Mouse (Mus musculus) left cerebral cortex, postnatal 36 days (tissue): ENCODE measurements at regions not wholly inside any gene's neighbourhood (a gene's known extent, or its start where the extent isn't known, plus 50 kb on each side); places are given as distances from the start of the nearest gene placed in this dataset.
A peak's percentile ranks its signal among the peaks of the same experiment; 100 is the strongest.

Experiments used
- DNase-seq, 2 experiments: peaks; one replicate each; pipeline ENCODE4 v3.0.0; 2021 to 2022; ENCODE audit warnings: low spot score in 2 of 2, mixed read lengths in 1 of 2
- intact Hi-C: fragments of 180-260 bp; cut with DNase I; formaldehyde crosslinking; loops from one replicate; pipeline ENCODE4 v1.15.1; 2025

- intact Hi-C loops = no loop called here
- no peak for DNase-seq
These were observed 355.4 kb upstream of the Pappa start for GRCm38 (mm10) chr4:64768610-64769009.

- peak; percentile 6 to 9 for DNase-seq
- intact Hi-C loops = no loop called here
These were observed 320.1 kb upstream of the Pappa start for GRCm38 (mm10) chr4:64803886-64804285.

- DNase-seq = no peak
- intact Hi-C loops = no loop called here
These were observed 319.0 kb upstream of the Pappa start for GRCm38 (mm10) chr4:64804996-64805395.

GRCm38 (mm10) chr4:64807148-64807547, 316.8 kb upstream of the Pappa start:
- DNase-seq = no peak
- intact Hi-C loops = no loop called here

GRCm38 (mm10) chr4:64811974-64812373, 312.0 kb upstream of the Pappa start:
- DNase-seq = no peak
- intact Hi-C loops = no loop called here

- DNase-seq = no peak
- intact Hi-C loops = no loop called here
These were observed 311.2 kb upstream of the Pappa start for GRCm38 (mm10) chr4:64812812-64813211.

GRCm38 (mm10) chr4:64832882-64833281, 291.1 kb upstream of the Pappa start:
- DNase-seq = no peak
- intact Hi-C loops = loop anchor here (5.0 kb wide), 2 partner anchors 659 to 754 kb away; no protein-coding TSS in a partner anchor

GRCm38 (mm10) chr4:64874521-64874920, 249.5 kb upstream of the Pappa start:
- intact Hi-C loops = no loop called here
- DNase-seq = no peak

- intact Hi-C loops = no loop called here
- DNase-seq = no peak
These were observed 247.1 kb upstream of the Pappa start for GRCm38 (mm10) chr4:64876924-64877323.

- intact Hi-C loops = no loop called here
- DNase-seq = no peak
These were observed 226.0 kb upstream of the Pappa start for GRCm38 (mm10) chr4:64897935-64898334.

- intact Hi-C loops = no loop called here
- no peak for DNase-seq
These were observed 222.7 kb upstream of the Pappa start for GRCm38 (mm10) chr4:64901091-64901845.

GRCm38 (mm10) chr4:64923751-64924150, 200.2 kb upstream of the Pappa start:
- intact Hi-C loops = no loop called here

GRCm38 (mm10) chr4:64928553-64928952, 195.4 kb upstream of the Pappa start:
- intact Hi-C loops = no loop called here

More at GRCm38 (mm10) chr4:64923751-64924150, 200.2 kb upstream of the Pappa start:
- DNase-seq = no peak

GRCm38 (mm10) chr4:64945547-64945946, 178.4 kb upstream of the Pappa start:
- no peak for DNase-seq
- intact Hi-C loops = no loop called here

More at GRCm38 (mm10) chr4:64928553-64928952, 195.4 kb upstream of the Pappa start:
- DNase-seq = no peak

- no peak for DNase-seq
- intact Hi-C loops = no loop called here
These were observed 171.3 kb upstream of the Pappa start for GRCm38 (mm10) chr4:64952651-64953050.

GRCm38 (mm10) chr4:64958843-64959242, 165.1 kb upstream of the Pappa start:
- no peak for DNase-seq
- intact Hi-C loops = no loop called here

- DNase-seq = no peak
- intact Hi-C loops = no loop called here
These were observed 162.2 kb upstream of the Pappa start for GRCm38 (mm10) chr4:64961796-64962195.
